8 mouse cellular contexts compared by ENCODE assay signal in genomic region chr3:95929581-95930470, GRCm38 (mm10). TPM values are rescaled to one million over a fixed set of nuclear protein-coding genes. Genes with fewer than 3 reads are reported as not detected.
DNase-seq lines count a peak whose midpoint lies in the region; TF ChIP-seq lines count a peak whose summit lies in the region.

No protein-coding gene starts in this region.

- peaks cover 21% of the 10 kb centered on the region for H3K36me3 ChIP-seq in C2C12 (ENCODE audit: control insufficient read depth, insufficient read depth)
- H3K36me3 ChIP-seq in heart, adult 2 months (ENCODE audit: control insufficient read depth, insufficient read depth, low read length) = no peaks in the 10 kb centered on the region

- H3K27ac ChIP-seq in heart, adult 2 months = peak overlapping the region; percentile 92

- H3K79me3 ChIP-seq in C2C12 (ENCODE audit: low read depth) = peaks cover 50% of the 10 kb centered on the region

- peak overlapping the region; percentile 95 for H3K4me3 ChIP-seq in C2C12 (ENCODE audit: insufficient read depth, poor library complexity, severe bottlenecking)
- peak overlapping the region; percentile 97 for H3K4me3 ChIP-seq in heart, adult 2 months

- H3ac ChIP-seq in C2C12 (ENCODE audit: control insufficient read depth, insufficient read length, low read depth) = peak overlapping the region; percentile 96

- H3K27me3 ChIP-seq in C2C12 (ENCODE audit: control insufficient read depth, insufficient read depth, insufficient read length) = no peaks in the 10 kb centered on the region
- no peaks in the 10 kb centered on the region for H3K27me3 ChIP-seq in heart, adult 2 months (ENCODE audit: control insufficient read depth, insufficient read depth, low read length)

- TF ChIP-seq CTCF in C2C12 (IDR thresholded peaks at IDR 0.05; ENCODE audit: control insufficient read depth, insufficient read depth, insufficient read length) = no peak
- peak; percentile 29 for TF ChIP-seq CTCF in heart, adult 2 months (IDR thresholded peaks at IDR 0.05)

- no peak for TF ChIP-seq EP300 in heart, adult 2 months (IDR thresholded peaks at IDR 0.05; ENCODE audit: insufficient read depth, low read depth, low read length)

- WGBS in heart, adult 2 months = under 1% methylated on average over 103 of the region's 105 CpGs

- H3K4me1 ChIP-seq in heart, adult 2 months (ENCODE audit: control insufficient read depth, insufficient read depth, low read length) = peaks cover 2% of the 10 kb centered on the region

- intact Hi-C loops in heart, adult 2 months (cut with DNase I) = loop anchor here (2.0 kb wide), 1 partner anchor 15 kb away; no protein-coding TSS in a partner anchor

- peak overlapping the region; percentile 83 for H3K9ac ChIP-seq in heart, adult 2 months (ENCODE audit: low read depth, low read length)

- peaks cover 57% of the 10 kb centered on the region for H3K79me2 ChIP-seq in C2C12 (ENCODE audit: control insufficient read depth, insufficient read depth)
- no peaks in the 10 kb centered on the region for H3K79me2 ChIP-seq in heart, adult 2 months (replicated peaks; ENCODE audit: control insufficient read depth, insufficient read depth, low read length)

- DNase-seq in R1 (ENCODE audit: low read depth, low spot score) = peak; percentile 65
- DNase-seq in embryo, embryonic 11 days = peak; percentile 80
- peak; percentile 69 to 71 for DNase-seq in heart, adult 2 months
- peak; percentile 57 for DNase-seq in kidney, postnatal 14 days
- DNase-seq in lung, postnatal 25 days (ENCODE audit: low spot score) = peak; percentile 26
- DNase-seq in retina, embryonic 14.5 days (ENCODE audit: low spot score) = peak; percentile 69
- peak; percentile 74 for DNase-seq in thymus, postnatal 4 days

- TF ChIP-seq POLR2A in heart, adult 2 months (IDR thresholded peaks at IDR 0.05; ENCODE audit: insufficient read depth, low read depth, low read length) = no peak

TF ChIP-seq in C2C12, 6 proteins besides CTCF, POLR2A, EP300 and RAD21:
- TF ChIP-seq MAX (IDR thresholded peaks at IDR 0.05) (no peak), MYOG (IDR thresholded peaks at IDR 0.05; ENCODE audit: control insufficient read depth, extremely low read depth, insufficient read length) (no peak), USF1 (IDR thresholded peaks at IDR 0.05; ENCODE audit: low read depth) (no peak), MYOD1 (IDR thresholded peaks at IDR 0.05; ENCODE audit: control insufficient read depth, insufficient read length, low read depth) (no peak), FOSL1 (IDR thresholded peaks at IDR 0.05; ENCODE audit: insufficient read depth, low read length, poor library complexity, severe bottlenecking) (no peak), CEBPB (IDR thresholded peaks at IDR 0.05; ENCODE audit: low read depth) (no peak)

RNA-seq across cellular contexts. Expression of gene Anp32e, which starts 0.8 kb away (rescaled TPM):
- polyA plus RNA-seq in C2C12 (2012; fragmentation: generic; extraction: Trizol) = 66.3 TPM
- total RNA-seq in heart, adult 2 months (2021) = 10 to 100 TPM; 83.0 to 90.9 TPM
- polyA plus RNA-seq in heart, adult 2 months (2012; rRNA removed) = 15.5 and 29.9 TPM in 2 replicates

RNA-seq across cellular contexts. Expression of gene Car14, which starts 25.3 kb away (rescaled TPM):
- not detected for polyA plus RNA-seq in C2C12 (2012; fragmentation: generic; extraction: Trizol)
- 100 to 1,000 TPM; 146 to 208 TPM for total RNA-seq in heart, adult 2 months (2021)
- 227 and 279 TPM in 2 replicates for polyA plus RNA-seq in heart, adult 2 months (2012; rRNA removed)

RNA-seq across cellular contexts. Expression of gene Aph1a, which starts 36.1 kb away (rescaled TPM):
- 79.0 TPM for polyA plus RNA-seq in C2C12 (2012; fragmentation: generic; extraction: Trizol)
- 100 to 1,000 TPM in 1 of 2 experiments, 10 to 100 TPM in 1; 99.9 to 121 TPM for total RNA-seq in heart, adult 2 months (2021)
- 98.7 and 120 TPM in 2 replicates for polyA plus RNA-seq in heart, adult 2 months (2012; rRNA removed)

RNA-seq across cellular contexts. Expression of gene BC028528, which starts 38.0 kb away (rescaled TPM):
- 8.7 TPM for polyA plus RNA-seq in C2C12 (2012; fragmentation: generic; extraction: Trizol)
- 1 to 10 TPM; 8.5 to 9.0 TPM for total RNA-seq in heart, adult 2 months (2021)
- 14.5 and 29.8 TPM in 2 replicates for polyA plus RNA-seq in heart, adult 2 months (2012; rRNA removed)

RNA-seq across cellular contexts. Expression of gene Ciart, which starts 47.8 kb away (rescaled TPM):
- 4.4 TPM for polyA plus RNA-seq in C2C12 (2012; fragmentation: generic; extraction: Trizol)
- 10 to 100 TPM in 1 of 2 experiments, 1 to 10 TPM in 1; 5.1 to 27.0 TPM for total RNA-seq in heart, adult 2 months (2021)
- polyA plus RNA-seq in heart, adult 2 months (2012; rRNA removed) = 5.0 and 7.7 TPM in 2 replicates

Comparison
In these comparisons a context has a peak if more than half of its experiments do, and no peak if none do; other contexts are left out.
1. Peak in every context shown above with its lines: DNase-seq, H3K4me3 ChIP-seq and H3K27ac ChIP-seq.
2. DNase-seq: peak in every context shown above with its lines; median percentile 80 in embryo, embryonic 11 days; 74 in thymus, postnatal 4 days; 70 in heart, adult 2 months; 69 in retina, embryonic 14.5 days; 65 in R1; 57 in kidney, postnatal 14 days; 26 in lung, postnatal 25 days.
3. RNA of gene Car14, which starts 25.3 kb away (polyA plus RNA-seq): 227 to 279 TPM in heart, adult 2 months; not detected in C2C12 (single experiment); every median in the first group is over 100 times any median in the second.